In genomic region chr16:38941275-38941674, GRCm38 (mm10) we compare ENCODE assay signal across 10 mouse cellular contexts. TPM values are rescaled to one million over a fixed set of nuclear protein-coding genes. Genes with fewer than 3 reads are reported as not detected.
DNase-seq lines count a peak whose midpoint lies in the region; ATAC-seq and TF ChIP-seq lines count a peak whose summit lies in the region.
"Had no signal": no experiment of that assay in that cellular context is flagged by ENCODE, and none has a peak within 500 bp of the region (broad histone marks: within the 10 kb centered on the region; RNA-seq: fewer than 3 reads in every experiment).

No protein-coding gene starts in this region.

- peak; percentile 88 for DNase-seq in Muller cell, postnatal 12 days (ENCODE audit: inconsistent ontology term)
- DNase-seq in embryonic facial prominence, embryonic 10.5 days (ENCODE audit: low spot score), result peak; percentile 37
- DNase-seq in hindbrain, postnatal 0 days (ENCODE audit: low spot score), result peak; percentile 83
- no peak for DNase-seq in adrenal gland, adult 8-10 months
- DNase-seq in kidney, postnatal 10 days, result no peak
- no peak for DNase-seq in kidney, postnatal 14 days
- DNase-seq: lung, embryonic 14.5 days had no signal

- no peak overlapping the region for H3K27ac ChIP-seq in embryonic facial prominence, embryonic 10.5 days (replicated peaks)
- H3K27ac ChIP-seq in hindbrain, postnatal 0 days, result peak overlapping the region; percentile 76
- 0 out of 2 replicates have a peak overlapping the region, but pooled peaks have one; percentile 31 for H3K27ac ChIP-seq in midbrain, embryonic 13.5 days
- H3K27ac ChIP-seq in intestine, embryonic 15.5 days, result no peak overlapping the region
- H3K27ac ChIP-seq: kidney, postnatal 0 days had no signal

- no peaks in the 10 kb centered on the region for H3K9me3 ChIP-seq in embryonic facial prominence, embryonic 10.5 days
- H3K9me3 ChIP-seq in hindbrain, postnatal 0 days (ENCODE audit: low read length), result no peaks in the 10 kb centered on the region
- H3K9me3 ChIP-seq in midbrain, embryonic 13.5 days, result no peaks in the 10 kb centered on the region
- no peaks in the 10 kb centered on the region for H3K9me3 ChIP-seq in intestine, embryonic 15.5 days

- no peak overlapping the region for H3K4me3 ChIP-seq in embryonic facial prominence, embryonic 10.5 days
- H3K4me3 ChIP-seq in hindbrain, postnatal 0 days (ENCODE audit: low read length), result no peak overlapping the region
- no peak overlapping the region for H3K4me3 ChIP-seq in midbrain, embryonic 13.5 days (replicated peaks)
- H3K4me3 ChIP-seq in intestine, embryonic 15.5 days (replicated peaks), result no peak overlapping the region

- peak; percentile 88 for ATAC-seq in hindbrain, postnatal 0 days
- peak; percentile 87 for ATAC-seq in midbrain, embryonic 13.5 days
- no peak for ATAC-seq in intestine, embryonic 15.5 days

- H3K4me2 ChIP-seq in hindbrain, postnatal 0 days (ENCODE audit: low read depth, low read length), result no peak overlapping the region
- no peak overlapping the region for H3K4me2 ChIP-seq in midbrain, embryonic 13.5 days (replicated peaks)
- H3K4me2 ChIP-seq in intestine, embryonic 15.5 days (replicated peaks), result no peak overlapping the region
- H3K4me2 ChIP-seq: lung, embryonic 14.5 days had no signal

- H3K9ac ChIP-seq in hindbrain, postnatal 0 days (replicated peaks; ENCODE audit: low read length), result no peak overlapping the region
- H3K9ac ChIP-seq in midbrain, embryonic 13.5 days (replicated peaks), result no peak overlapping the region
- no peak overlapping the region for H3K9ac ChIP-seq in intestine, embryonic 15.5 days
- H3K9ac ChIP-seq: lung, embryonic 14.5 days had no signal

- no peaks in the 10 kb centered on the region for H3K27me3 ChIP-seq in embryonic facial prominence, embryonic 10.5 days (replicated peaks; ENCODE audit: low read depth, poor library complexity, severe bottlenecking)
- H3K27me3 ChIP-seq in hindbrain, postnatal 0 days (ENCODE audit: insufficient read depth, low read length), result no peaks in the 10 kb centered on the region
- no peaks in the 10 kb centered on the region for H3K27me3 ChIP-seq in midbrain, embryonic 13.5 days
- H3K27me3 ChIP-seq in intestine, embryonic 15.5 days (replicated peaks), result no peaks in the 10 kb centered on the region

- 36% methylated on average over 6 of the region's 6 CpGs for WGBS in embryonic facial prominence, embryonic 10.5 days
- 24% methylated on average over 6 of the region's 6 CpGs for WGBS in hindbrain, postnatal 0 days
- 11% methylated on average over 6 of the region's 6 CpGs for WGBS in midbrain, embryonic 13.5 days
- 68% methylated on average over 6 of the region's 6 CpGs for WGBS in intestine, embryonic 15.5 days

- H3K36me3 ChIP-seq in embryonic facial prominence, embryonic 10.5 days (replicated peaks), result no peaks in the 10 kb centered on the region
- no peaks in the 10 kb centered on the region for H3K36me3 ChIP-seq in hindbrain, postnatal 0 days (ENCODE audit: insufficient read depth, low read length)
- no peaks in the 10 kb centered on the region for H3K36me3 ChIP-seq in midbrain, embryonic 13.5 days
- H3K36me3 ChIP-seq in intestine, embryonic 15.5 days, result no peaks in the 10 kb centered on the region

- peaks cover 38% of the 10 kb centered on the region for H3K4me1 ChIP-seq in embryonic facial prominence, embryonic 10.5 days
- H3K4me1 ChIP-seq in hindbrain, postnatal 0 days (ENCODE audit: insufficient read depth, low read length), result peaks cover 15% of the 10 kb centered on the region
- H3K4me1 ChIP-seq in midbrain, embryonic 13.5 days (replicated peaks), result peaks cover 27% of the 10 kb centered on the region
- peaks cover 7% of the 10 kb centered on the region; the same call in 1 of the 2 replicates for H3K4me1 ChIP-seq in intestine, embryonic 15.5 days (replicated peaks)

- no peak for TF ChIP-seq CTCF in hindbrain, postnatal 0 days (IDR thresholded peaks at IDR 0.05; ENCODE audit: low read depth)

RNA-seq across cellular contexts. Expression of gene Igsf11, which starts 48.8 kb away (rescaled TPM):
- polyA plus RNA-seq in embryonic facial prominence, embryonic 10.5 days (2016; fragmentation: Nextera tagmentation; extraction: Ambion mirVana), result 0.90 and 1.6 TPM in 2 replicates
- total RNA-seq in hindbrain, postnatal 0 days (2014; rRNA removed), result 20.5 and 24.5 TPM in 2 replicates
- polyA plus RNA-seq in hindbrain, postnatal 0 days (2015; fragmentation: Nextera tagmentation; extraction: Ambion mirVana), result 4.9 and 5.8 TPM in 2 replicates
- polyA plus RNA-seq in midbrain, embryonic 13.5 days (2015; fragmentation: Nextera tagmentation; extraction: Ambion mirVana), result 2.3 and 2.5 TPM in 2 replicates
- total RNA-seq in adrenal gland, adult 8-10 months (2022), result 10 to 100 TPM in 2 of 4 experiments, 1 to 10 TPM in 2; 3.4 to 21.5 (median 13.5) TPM
- 1.7 TPM in 2 replicates for polyA plus RNA-seq in intestine, embryonic 15.5 days (2015; fragmentation: Nextera tagmentation; extraction: Ambion mirVana)

Comparison
In these comparisons a context has a peak if more than half of its experiments do, and no peak if none do; other contexts are left out.
1. DNase-seq: peak in Muller cell, postnatal 12 days (single experiment), embryonic facial prominence, embryonic 10.5 days (single experiment) and hindbrain, postnatal 0 days (single experiment); none in adrenal gland, adult 8-10 months (single experiment), kidney, postnatal 10 days (single experiment) and kidney, postnatal 14 days (single experiment).
2. H3K27ac ChIP-seq: peak in hindbrain, postnatal 0 days (single experiment) and midbrain, embryonic 13.5 days (single experiment); none in embryonic facial prominence, embryonic 10.5 days (single experiment) and intestine, embryonic 15.5 days (single experiment).